In the genomic region with DNA sequence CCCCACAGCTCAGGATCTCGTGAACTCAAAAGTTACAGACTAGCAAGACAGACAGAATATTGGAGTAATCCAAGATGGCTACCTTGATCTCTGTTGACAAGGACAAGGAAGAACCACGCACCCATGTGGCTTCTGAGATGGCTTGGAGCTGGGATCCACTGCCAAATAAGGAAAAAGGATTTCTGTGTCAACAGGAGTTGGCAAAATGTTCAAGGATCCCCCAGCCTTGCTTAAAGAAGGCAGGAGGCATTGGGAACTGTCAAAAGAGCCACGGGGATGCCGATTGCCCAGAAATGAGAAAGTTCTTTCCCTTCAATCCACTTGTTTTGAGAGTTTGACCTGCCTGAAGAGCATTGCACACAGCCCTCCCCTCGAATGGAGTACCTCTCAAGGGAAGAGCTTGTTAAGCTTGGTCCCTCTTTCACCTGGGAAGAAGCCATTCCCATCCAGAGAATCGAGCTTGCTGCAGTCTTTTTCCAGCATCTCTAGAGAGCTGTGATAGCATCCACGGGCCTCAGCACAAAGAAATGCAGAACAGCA, we compare ENCODE assay signal across 18 mouse cellular contexts. TPM values are rescaled to one million over a fixed set of nuclear protein-coding genes. Genes with fewer than 3 reads are reported as not detected.
A peak's percentile ranks its signal among the peaks of the same experiment; 100 is the strongest.
DNase-seq lines count a peak whose midpoint lies in the region; ATAC-seq lines count a peak whose summit lies in the region.
"Had no signal": no experiment of that assay in that cellular context is flagged by ENCODE, and none has a peak within 500 bp of the region (broad histone marks: within the 10 kb centered on the region; RNA-seq: fewer than 3 reads in every experiment).

No protein-coding gene starts in this region.

- 31% methylated on average over 7 of the region's 7 CpGs for WGBS in lung, embryonic 16.5 days

- H3K4me2 ChIP-seq in lung, embryonic 16.5 days (ENCODE audit: low read depth, low read length), result no peak overlapping the region
- H3K4me2 ChIP-seq: embryonic facial prominence, embryonic 15.5 days; forebrain, embryonic 15.5 days; heart, embryonic 12.5 days; hindbrain, embryonic 14.5 days had no signal

- peak; percentile 60 for ATAC-seq in lung, embryonic 16.5 days (ENCODE audit: low read depth)
- ATAC-seq: forebrain, embryonic 15.5 days had no signal

- peaks cover 16% of the 10 kb centered on the region for H3K4me1 ChIP-seq in lung, embryonic 16.5 days (replicated peaks; ENCODE audit: control insufficient read depth, insufficient read depth, low read length)

- no peak overlapping the region for H3K4me3 ChIP-seq in lung, embryonic 16.5 days (ENCODE audit: low read length)
- H3K4me3 ChIP-seq: embryonic facial prominence, embryonic 15.5 days; forebrain, embryonic 15.5 days; heart, embryonic 12.5 days; hindbrain, embryonic 10.5 days had no signal

- DNase-seq in lung, postnatal 10 days, result no peak
- DNase-seq in R1 (ENCODE audit: low read depth, low spot score), result peak; percentile 62
- DNase-seq in lung, postnatal 36 days, result peak; percentile 74
- no peak for DNase-seq in frontal cortex, postnatal 25 days (ENCODE audit: low spot score in 2 of 2)
- DNase-seq in kidney, adult 18-20 months, result no peak
- DNase-seq: adrenal gland, postnatal 10 days; cerebellum, adult 11 months; cerebellum, adult 8-10 months; cerebellum, postnatal 14 days; embryo, embryonic 11 days; gastrocnemius, postnatal 10 days had no signal

- no peak overlapping the region for H3K9ac ChIP-seq in lung, embryonic 16.5 days (ENCODE audit: low read length)
- H3K9ac ChIP-seq: embryonic facial prominence, embryonic 15.5 days; forebrain, embryonic 15.5 days; heart, embryonic 12.5 days; hindbrain, embryonic 14.5 days had no signal

- peaks cover 21% of the 10 kb centered on the region for H3K27me3 ChIP-seq in lung, embryonic 16.5 days (ENCODE audit: control insufficient read depth, insufficient read depth, low read depth, low read length)
- H3K27me3 ChIP-seq: CH12.LX had no signal

- no peaks in the 10 kb centered on the region for H3K36me3 ChIP-seq in lung, embryonic 16.5 days (ENCODE audit: control insufficient read depth, insufficient read depth, low read length)
- H3K36me3 ChIP-seq: embryonic facial prominence, embryonic 15.5 days; forebrain, embryonic 15.5 days; heart, embryonic 12.5 days; hindbrain, embryonic 10.5 days had no signal

- no peak overlapping the region for H3K27ac ChIP-seq in lung, embryonic 16.5 days (ENCODE audit: low read length)
- H3K27ac ChIP-seq: embryonic facial prominence, embryonic 15.5 days; forebrain, embryonic 15.5 days; hindbrain, embryonic 10.5 days; hindbrain, embryonic 14.5 days had no signal

- no peaks in the 10 kb centered on the region for H3K9me3 ChIP-seq in lung, embryonic 16.5 days (ENCODE audit: control insufficient read depth, low read length)
- H3K9me3 ChIP-seq: embryonic facial prominence, embryonic 15.5 days; forebrain, embryonic 15.5 days; heart, embryonic 12.5 days; hindbrain, embryonic 10.5 days had no signal

RNA-seq across cellular contexts. Expression of a gene that starts 6.2 kb away (rescaled TPM):
- 0.29 and 0.39 TPM in 2 replicates for polyA plus RNA-seq in lung, embryonic 16.5 days (2015; fragmentation: Nextera tagmentation; extraction: Ambion mirVana)

RNA-seq across cellular contexts. Expression of a gene that starts 54.9 kb away (rescaled TPM):
- polyA plus RNA-seq in lung, embryonic 16.5 days (2015; fragmentation: Nextera tagmentation; extraction: Ambion mirVana), result 18.3 and 19.7 TPM in 2 replicates

Comparison
In these comparisons a context has a peak if more than half of its experiments do, and no peak if none do; other contexts are left out.
1. DNase-seq: peak in R1 (single experiment) and lung, postnatal 36 days (single experiment); none in lung, postnatal 10 days (single experiment), frontal cortex, postnatal 25 days (0 of 2) and kidney, adult 18-20 months (single experiment).